Mouse (Mus musculus) activated CD4-positive, CD25-positive, alpha-beta regulatory T cell (primary cell): ENCODE results near the gene Cavin2. TPM values are rescaled to one million over a fixed set of nuclear protein-coding genes. Genes with fewer than 3 reads are reported as not detected.

Source experiments
- polyA plus RNA-seq, 2 experiments: library from polyadenylated mRNA; unstranded; fragments of 100-300 nt; shearing (Covaris generic); gene quantifications; one replicate each; pipeline ENCODE4 v1.2.1; 2017

Gene Cavin2
- under 1 TPM in 1 of 2 experiments, not detected in 1; 0.20 TPM for polyA plus RNA-seq

DNA sequence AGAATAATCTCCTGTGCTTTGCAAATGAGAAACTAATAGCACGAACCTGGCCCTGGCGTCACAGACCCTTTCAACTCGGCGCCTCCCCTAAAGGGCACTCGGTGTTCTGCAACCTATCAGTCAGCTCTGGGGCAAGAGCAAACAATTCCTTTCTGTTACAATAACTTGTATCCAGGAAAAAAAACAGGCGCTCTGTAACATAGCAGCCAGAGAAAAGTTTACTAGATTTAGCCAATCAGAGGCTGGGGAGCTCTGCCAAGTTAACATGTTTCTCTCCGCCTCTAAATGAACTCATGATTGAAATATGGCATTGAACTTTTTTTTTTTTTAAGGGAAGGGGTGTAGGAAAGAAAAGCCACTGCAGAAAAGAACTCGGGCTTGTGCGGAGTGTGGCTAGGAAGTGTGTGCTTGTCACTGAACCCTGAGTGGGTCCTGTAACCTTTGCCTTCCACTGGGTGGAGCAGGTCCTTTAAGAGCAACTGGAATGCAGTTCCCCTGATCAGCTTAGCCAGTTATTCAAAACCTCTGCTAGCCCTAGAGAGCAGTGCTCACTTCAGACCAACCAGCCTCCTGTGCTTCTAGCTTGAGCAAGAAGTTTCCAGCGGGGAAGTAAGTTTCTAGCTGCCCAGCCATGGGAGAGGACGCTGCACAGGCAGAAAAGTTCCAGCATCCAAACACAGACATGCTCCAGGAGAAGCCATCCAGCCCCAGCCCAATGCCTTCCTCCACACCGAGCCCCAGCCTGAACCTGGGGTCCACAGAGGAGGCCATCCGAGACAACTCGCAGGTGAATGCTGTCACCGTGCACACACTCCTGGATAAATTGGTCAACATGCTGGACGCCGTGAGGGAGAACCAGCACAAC lies at the start of gene Cavin2:
Cavin2 (plus strand) TSS at position 372 of the 865 bp plus-strand sequence.

Other genes with a start within 250 kb of the Cavin2 start
- 100 to 1,000 TPM in 1 of 2 experiments, 10 to 100 TPM in 1; 71.5 to 165 TPM for gene Nabp1, start 189.3 kb downstream of the Cavin2 start, polyA plus RNA-seq